Mouse (Mus musculus) liver, embryonic 16.5 days (tissue): Measurements from ENCODE around the gene Npat. TPM values are rescaled to one million over a fixed set of nuclear protein-coding genes. Genes with fewer than 3 reads are reported as not detected.

ENCODE experiments used
- ATAC-seq: fragments of 200-750 bp; cut with Nextera tagmentation; 2 replicates; pipeline ENCODE4 v1.8.0; 2017; ENCODE audit warnings: low read depth, mild to moderate bottlenecking, moderate number of reproducible peaks, moderate library complexity
- H3K27ac ChIP-seq: fragments of 300-500 bp; sonication (generic); 2 replicates; pipeline ENCODE4 v1.5.1; 2014; ENCODE audit warnings: mild to moderate bottlenecking, low read length
- H3K27me3 ChIP-seq: fragments of 300-500 bp; sonication (generic); 2 replicates; pipeline ENCODE4 v1.6.1; 2014; ENCODE audit warnings: low read depth, low read length, mixed read lengths; ENCODE audit not compliant: control insufficient read depth, insufficient read depth
- H3K36me3 ChIP-seq: fragments of 300-500 bp; sonication (generic); 2 replicates; pipeline ENCODE4 v1.6.1; 2014; ENCODE audit warnings: mild to moderate bottlenecking; ENCODE audit not compliant: control insufficient read depth, insufficient read depth
- H3K4me1 ChIP-seq: fragments of 300-500 bp; sonication (generic); 2 replicates; pipeline ENCODE4 v1.6.1; 2014; ENCODE audit warnings: low read depth, low read length, mixed read lengths; ENCODE audit not compliant: control insufficient read depth
- H3K4me2 ChIP-seq: fragments of 300-500 bp; sonication (generic); 2 replicates; pipeline ENCODE4 v1.6.1; 2014; ENCODE audit warnings: low read depth, low read length, mixed read lengths
- H3K4me3 ChIP-seq: fragments of 300-500 bp; sonication (generic); 2 replicates; pipeline ENCODE4 v1.5.1; 2014; ENCODE audit warnings: low read depth, mild to moderate bottlenecking, low read length
- H3K9ac ChIP-seq: fragments of 300-500 bp; sonication (generic); 2 replicates; pipeline ENCODE4 v1.6.1; 2014; ENCODE audit warnings: low read depth, low read length
- H3K9me3 ChIP-seq: fragments of 300-500 bp; sonication (generic); replicated peaks from 2 replicates; pipeline ENCODE4 v1.6.1; 2016; ENCODE audit warnings: low read length; ENCODE audit not compliant: control insufficient read depth
- WGBS: fragments of 180-500 bp; shearing (Covaris S2); extraction: QIAGEN DNeasy Blood & Tissue Kit; methylation state at CpG from one replicate; pipeline ENCODE4 v1.1.7; 2014; ENCODE audit not compliant: insufficient replicate concordance; 5-methylcytosine and 5-hydroxymethylcytosine counted together
- polyA plus RNA-seq: library from polyadenylated mRNA; unstranded; fragments of >200 nt; fragmentation: Nextera tagmentation; extraction: Ambion mirVana; gene quantifications from 2 replicates; pipeline ENCODE4 v1.2.1, GENCODE M21; 2015

Npat gene
- polyA plus RNA-seq, 1 experiment from 2014 or later: 7.6 TPM

GRCm38 (mm10) chr9:53575721-53576120, 38.9 kb downstream of the Npat start:
- WGBS: 70% methylated on average over 5 of the region's 5 CpGs
- no peak overlapping the region for H3K27ac ChIP-seq

GRCm38 (mm10) chr9:53581870-53582269, 45.0 kb downstream of the Npat start:
- 88% methylated on average over 4 of the region's 4 CpGs for WGBS

More at GRCm38 (mm10) chr9:53575721-53576120, 38.9 kb downstream of the Npat start:
- ATAC-seq: no peak
- H3K4me1 ChIP-seq: no peaks in the 10 kb centered on the region
- H3K4me3 ChIP-seq: no peak overlapping the region
- H3K4me2 ChIP-seq: no peak overlapping the region
- no peak overlapping the region for H3K9ac ChIP-seq
- peaks cover 21% of the 10 kb centered on the region for H3K36me3 ChIP-seq
- H3K27me3 ChIP-seq: no peaks in the 10 kb centered on the region
- H3K9me3 ChIP-seq: no peaks in the 10 kb centered on the region

GRCm38 (mm10) chr9:53594764-53595163, 57.9 kb downstream of the Npat start:
- H3K27me3 ChIP-seq: no peaks in the 10 kb centered on the region
- WGBS: 8% methylated on average over 3 of the region's 3 CpGs
- no peak overlapping the region for H3K4me3 ChIP-seq
- H3K9ac ChIP-seq: no peak overlapping the region
- no peaks in the 10 kb centered on the region for H3K9me3 ChIP-seq
- H3K4me2 ChIP-seq: no peak overlapping the region
- H3K27ac ChIP-seq: no peak overlapping the region
- peaks cover 2% of the 10 kb centered on the region; the same call in 1 of the 2 replicates for H3K36me3 ChIP-seq
- no peaks in the 10 kb centered on the region; the same call in 1 of the 2 replicates for H3K4me1 ChIP-seq
- peak; percentile 24; the same call in 1 of the 2 replicates for ATAC-seq

More at GRCm38 (mm10) chr9:53581870-53582269, 45.0 kb downstream of the Npat start:
- no peak overlapping the region for H3K9ac ChIP-seq
- ATAC-seq: no peak
- peaks cover 15% of the 10 kb centered on the region for H3K36me3 ChIP-seq
- H3K27me3 ChIP-seq: no peaks in the 10 kb centered on the region
- no peak overlapping the region for H3K4me2 ChIP-seq
- no peak overlapping the region for H3K27ac ChIP-seq
- H3K4me1 ChIP-seq: no peaks in the 10 kb centered on the region
- no peak overlapping the region for H3K4me3 ChIP-seq
- H3K9me3 ChIP-seq: no peaks in the 10 kb centered on the region

GRCm38 (mm10) chr9:53596971-53597600, 60.2 kb downstream of the Npat start:
- Histone ChIP-seq H3K36me3 (no peaks in the 10 kb centered on the region), H3K4me3 (no peak overlapping the region), H3K27ac (no peak overlapping the region), H3K27me3 (no peaks in the 10 kb centered on the region), H3K9me3 (no peaks in the 10 kb centered on the region), H3K9ac (no peak overlapping the region), H3K4me2 (no peak overlapping the region), H3K4me1 (peaks cover under 1% of the 10 kb centered on the region)
- WGBS: 68% methylated on average over 4 of the region's 4 CpGs
- no peak for ATAC-seq

GRCm38 (mm10) chr9:53598631-53599030, 61.8 kb downstream of the Npat start:
- no peaks in the 10 kb centered on the region for H3K27me3 ChIP-seq
- H3K36me3 ChIP-seq: no peaks in the 10 kb centered on the region
- no peak overlapping the region for H3K4me2 ChIP-seq
- peaks cover 9% of the 10 kb centered on the region for H3K4me1 ChIP-seq
- no peaks in the 10 kb centered on the region for H3K9me3 ChIP-seq
- no peak overlapping the region for H3K9ac ChIP-seq
- no peak overlapping the region for H3K4me3 ChIP-seq
- no peak for ATAC-seq
- H3K27ac ChIP-seq: no peak overlapping the region
- whole genome bisulfite sequencing: 55% methylated on average over 6 of the region's 6 CpGs

- Histone ChIP-seq H3K36me3 (no peaks in the 10 kb centered on the region), H3K9me3 (no peaks in the 10 kb centered on the region), H3K9ac (no peak overlapping the region), H3K4me3 (no peak overlapping the region), H3K27ac (peak overlapping the region; percentile 63; the same call in 1 of the 2 replicates), H3K4me2 (no peak overlapping the region), H3K4me1 (peaks cover 16% of the 10 kb centered on the region), H3K27me3 (no peaks in the 10 kb centered on the region)
- peak; percentile 63 for ATAC-seq
- 82% methylated on average over 2 of the region's 2 CpGs for WGBS
Observed at GRCm38 (mm10) chr9:53601541-53601940, 64.7 kb downstream of the Npat start.

GRCm38 (mm10) chr9:53603384-53603783, 66.5 kb downstream of the Npat start:
- H3K4me2 ChIP-seq: no peak overlapping the region
- no peak for ATAC-seq
- no peak overlapping the region for H3K9ac ChIP-seq
- WGBS: 47% methylated on average over 1 of the region's 1 CpGs
- no peak overlapping the region for H3K4me3 ChIP-seq
- H3K27me3 ChIP-seq: no peaks in the 10 kb centered on the region
- H3K36me3 ChIP-seq: no peaks in the 10 kb centered on the region
- peak overlapping the region; percentile 71 for H3K27ac ChIP-seq
- peaks cover 16% of the 10 kb centered on the region for H3K4me1 ChIP-seq
- H3K9me3 ChIP-seq: no peaks in the 10 kb centered on the region

- Histone ChIP-seq H3K4me2 (no peak overlapping the region), H3K9me3 (no peaks in the 10 kb centered on the region), H3K27ac (peak overlapping the region; percentile 71), H3K9ac (no peak overlapping the region), H3K4me3 (no peak overlapping the region), H3K36me3 (no peaks in the 10 kb centered on the region), H3K27me3 (no peaks in the 10 kb centered on the region), H3K4me1 (peaks cover 16% of the 10 kb centered on the region)
- ATAC-seq: peak; percentile 56
- 67% methylated on average over 3 of the region's 3 CpGs for WGBS
Observed at GRCm38 (mm10) chr9:53603849-53604248, 67.0 kb downstream of the Npat start.

GRCm38 (mm10) chr9:53604954-53605353, 68.1 kb downstream of the Npat start:
- H3K36me3 ChIP-seq: no peaks in the 10 kb centered on the region
- H3K27me3 ChIP-seq: no peaks in the 10 kb centered on the region
- WGBS: 63% methylated on average over 5 of the region's 5 CpGs
- H3K9ac ChIP-seq: no peak overlapping the region
- no peak overlapping the region for H3K4me2 ChIP-seq
- H3K9me3 ChIP-seq: no peaks in the 10 kb centered on the region
- H3K4me1 ChIP-seq: peaks cover 21% of the 10 kb centered on the region
- H3K27ac ChIP-seq: no peak overlapping the region; the same call in 1 of the 2 replicates
- ATAC-seq: no peak
- H3K4me3 ChIP-seq: no peak overlapping the region
